Mouse (Mus musculus) forebrain, embryonic 11.5 days (tissue): Measurements from ENCODE around the gene Aebp2. TPM values are rescaled to one million over a fixed set of nuclear protein-coding genes. Genes with fewer than 3 reads are reported as not detected.
"Not testable (repeated sequence)": the region's sequence is repeated elsewhere in the genome, so short reads cannot be mapped to it uniquely, and the experiment has no call there.

ENCODE experiments used
- ATAC-seq: fragments of 200-750 bp; cut with Nextera tagmentation; replicated peaks from 2 replicates; pipeline ENCODE4 v1.8.0; 2017; ENCODE audit warnings: moderate TSS enrichment; ENCODE audit not compliant: low FRiP score
- DNase-seq: peaks from one replicate; pipeline ENCODE4 v3.0.0-alpha.2; 2017; ENCODE audit warnings: low spot score
- H3K27ac ChIP-seq: fragments of 300-500 bp; sonication (generic); 2 replicates; pipeline ENCODE4 v1.5.1; 2014; ENCODE audit warnings: low read depth, low read length
- H3K27me3 ChIP-seq: fragments of 300-500 bp; sonication (generic); 2 replicates; pipeline ENCODE4 v1.6.1; 2014; ENCODE audit warnings: mild to moderate bottlenecking, low read length, mixed read lengths; ENCODE audit not compliant: control insufficient read depth, insufficient read depth
- H3K36me3 ChIP-seq: fragments of 300-500 bp; sonication (generic); 2 replicates; pipeline ENCODE4 v1.6.1; 2014; ENCODE audit warnings: mild to moderate bottlenecking, low read length, moderate library complexity, mixed read lengths; ENCODE audit not compliant: control insufficient read depth, insufficient read depth
- H3K4me1 ChIP-seq: fragments of 300-500 bp; sonication (generic); replicated peaks from 2 replicates; pipeline ENCODE4 v1.6.1; 2014; ENCODE audit warnings: low read length, mixed read lengths; ENCODE audit not compliant: control insufficient read depth, insufficient read depth
- H3K4me2 ChIP-seq: fragments of 300-500 bp; sonication (generic); 2 replicates; pipeline ENCODE4 v1.6.1; 2014; ENCODE audit warnings: low read depth, mild to moderate bottlenecking, low read length, moderate library complexity, mixed read lengths; ENCODE audit not compliant: severe bottlenecking
- H3K4me3 ChIP-seq: fragments of 300-500 bp; sonication (generic); 2 replicates; pipeline ENCODE4 v1.5.1; 2014; ENCODE audit warnings: low read depth, low read length
- H3K9ac ChIP-seq: fragments of 300-500 bp; sonication (generic); 2 replicates; pipeline ENCODE4 v1.6.1; 2014; ENCODE audit warnings: low read length
- H3K9me3 ChIP-seq: fragments of 300-500 bp; sonication (generic); 2 replicates; pipeline ENCODE4 v1.6.1; 2016; ENCODE audit warnings: low read length, mixed read lengths; ENCODE audit not compliant: control insufficient read depth
- WGBS: fragments of 180-500 bp; shearing (Covaris S2); extraction: QIAGEN DNeasy Blood & Tissue Kit; methylation state at CpG from one replicate; pipeline ENCODE4 v1.1.7; 2014; 5-methylcytosine and 5-hydroxymethylcytosine counted together
- polyA plus RNA-seq: library from polyadenylated mRNA; unstranded; fragments of >200 nt; fragmentation: Nextera tagmentation; extraction: Ambion mirVana; gene quantifications from 2 replicates; pipeline ENCODE4 v1.2.1, GENCODE M21; 2014

The Aebp2 gene
- polyA plus RNA-seq, 1 experiment from 2014 or later = 15.1 TPM

DNA sequence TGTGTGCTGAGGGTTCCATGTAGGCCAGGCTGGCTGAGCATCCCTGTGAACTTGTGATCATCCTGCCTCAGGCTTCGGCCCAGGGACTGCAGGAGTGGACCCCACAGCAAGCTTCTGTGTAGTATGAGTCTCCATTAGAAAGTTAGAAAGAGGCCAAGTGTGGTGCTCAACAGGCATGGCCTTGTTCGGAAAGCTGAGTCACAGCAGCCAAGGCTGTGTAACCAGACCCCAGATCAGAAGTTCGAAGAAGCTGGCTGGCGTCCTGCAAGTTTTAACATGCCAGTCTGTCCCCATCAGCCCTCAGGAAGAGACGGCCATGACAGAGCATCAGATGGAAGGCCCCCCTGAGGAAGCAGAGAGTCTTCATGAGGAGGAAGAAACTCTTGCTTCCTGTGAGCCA, 31.1 kb upstream of the Aebp2 start:
- no peaks in the 10 kb centered on the region for H3K27me3 ChIP-seq
- no peaks in the 10 kb centered on the region for H3K4me1 ChIP-seq
- no peak overlapping the region for H3K4me3 ChIP-seq
- H3K4me2 ChIP-seq = no peak overlapping the region
- H3K36me3 ChIP-seq = peaks cover 6% of the 10 kb centered on the region; the same call in 1 of the 2 replicates
- 87% methylated on average over 5 of the region's 5 CpGs for WGBS
- no peak overlapping the region for H3K9ac ChIP-seq
- H3K9me3 ChIP-seq = no peaks in the 10 kb centered on the region
- ATAC-seq (no peak), DNase-seq (no peak)
- H3K27ac ChIP-seq = no peak overlapping the region

DNA sequence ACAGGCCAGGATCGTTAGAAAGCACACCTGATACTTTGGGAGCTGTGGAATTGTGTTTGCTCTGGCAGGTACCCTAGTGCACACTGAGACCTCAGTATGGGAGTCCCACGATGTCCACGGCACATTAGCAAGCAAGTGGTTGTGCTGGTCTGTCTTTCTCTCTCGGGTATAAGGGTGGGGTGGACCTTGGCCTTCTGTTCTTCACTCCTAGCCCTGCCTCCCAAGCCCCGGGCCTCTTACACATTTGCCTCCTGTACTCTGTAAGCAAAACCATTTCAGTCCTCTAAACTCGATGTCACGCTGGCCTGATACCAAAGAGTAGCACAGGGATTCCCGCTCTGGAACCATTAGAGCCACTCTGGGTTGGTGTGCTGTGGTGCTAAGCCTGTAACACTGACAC, 29.8 kb upstream of the Aebp2 start:
- H3K9me3 ChIP-seq = no peaks in the 10 kb centered on the region
- H3K9ac ChIP-seq = no peak overlapping the region
- H3K4me3 ChIP-seq = no peak overlapping the region
- no peaks in the 10 kb centered on the region for H3K4me1 ChIP-seq
- no peaks in the 10 kb centered on the region for H3K27me3 ChIP-seq
- H3K36me3 ChIP-seq = peaks cover 2% of the 10 kb centered on the region; the same call in 1 of the 2 replicates
- 92% methylated on average over 8 of the region's 8 CpGs for WGBS
- DNase-seq (no peak), ATAC-seq (no peak)
- no peak overlapping the region for H3K4me2 ChIP-seq
- no peak overlapping the region for H3K27ac ChIP-seq

DNA sequence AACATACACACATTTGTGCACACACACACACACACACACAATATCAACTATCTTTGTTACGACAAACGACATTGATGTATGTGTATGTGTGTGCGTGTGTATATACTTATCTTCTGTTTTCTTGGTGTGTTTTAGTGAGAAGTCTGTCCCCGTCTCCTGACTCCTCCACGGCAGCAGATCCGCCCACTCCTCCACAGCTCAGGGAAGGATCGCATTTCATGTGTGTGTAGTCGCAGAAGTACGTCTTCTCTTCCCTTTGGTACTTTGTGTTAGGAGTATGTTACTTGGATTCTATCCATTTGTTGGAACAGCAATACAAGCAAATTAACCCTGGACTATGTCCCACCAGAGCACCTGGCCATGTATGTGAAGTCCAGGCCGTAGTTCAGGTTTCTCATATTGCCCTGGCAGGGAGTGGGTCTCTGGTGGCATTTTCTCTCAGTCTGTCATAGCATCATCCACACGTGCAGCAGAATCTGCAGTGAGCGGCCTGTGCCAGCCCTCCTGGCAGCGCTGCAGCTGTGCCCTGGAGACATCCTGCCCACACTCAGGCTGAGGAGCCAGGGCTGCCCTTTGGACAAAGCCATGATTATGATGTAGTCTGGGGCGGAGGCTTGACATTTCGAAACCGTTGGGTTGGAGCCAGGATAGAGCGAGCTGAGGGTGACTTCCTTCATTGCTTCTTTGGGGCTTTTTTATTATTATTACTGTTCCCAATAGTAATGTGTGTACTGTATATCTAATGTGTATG, 28.9 kb upstream of the Aebp2 start:
- 92% methylated on average over 17 of the region's 17 CpGs for WGBS
- no peak overlapping the region for H3K27ac ChIP-seq
- H3K36me3 ChIP-seq = peaks cover 2% of the 10 kb centered on the region; the same call in 1 of the 2 replicates
- H3K4me2 ChIP-seq = no peak overlapping the region
- H3K9me3 ChIP-seq = no peaks in the 10 kb centered on the region
- no peak for DNase-seq
- H3K4me1 ChIP-seq = no peaks in the 10 kb centered on the region
- H3K4me3 ChIP-seq = no peak overlapping the region
- no peaks in the 10 kb centered on the region for H3K27me3 ChIP-seq
- no peak overlapping the region for H3K9ac ChIP-seq
- no peak for ATAC-seq

DNA sequence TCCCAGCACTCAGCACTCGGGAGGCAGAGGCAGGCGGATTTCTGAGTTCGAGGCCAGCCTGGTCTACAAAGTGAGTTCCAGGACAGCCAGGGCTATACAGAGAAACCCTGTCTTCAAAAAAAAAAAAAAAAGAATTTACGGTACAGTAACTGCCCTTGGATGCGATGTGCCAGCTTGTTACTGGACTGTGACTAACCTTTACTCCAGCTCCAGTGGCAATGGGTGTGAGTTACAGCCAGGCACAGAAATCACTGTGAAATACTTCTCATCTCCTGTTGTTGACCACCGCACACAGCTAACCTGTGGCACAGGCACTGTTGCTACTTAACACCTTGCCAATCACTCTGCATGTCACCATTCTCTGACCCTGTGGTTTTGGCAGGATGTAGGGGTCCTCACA, 26.9 kb upstream of the Aebp2 start:
- not testable (repeated sequence) for ATAC-seq, H3K27me3 ChIP-seq, H3K36me3 ChIP-seq, H3K4me3 ChIP-seq, H3K4me1 ChIP-seq, DNase-seq, H3K9ac ChIP-seq, H3K27ac ChIP-seq, H3K4me2 ChIP-seq, H3K9me3 ChIP-seq
- 95% methylated on average over 6 of the region's 6 CpGs for WGBS

DNA sequence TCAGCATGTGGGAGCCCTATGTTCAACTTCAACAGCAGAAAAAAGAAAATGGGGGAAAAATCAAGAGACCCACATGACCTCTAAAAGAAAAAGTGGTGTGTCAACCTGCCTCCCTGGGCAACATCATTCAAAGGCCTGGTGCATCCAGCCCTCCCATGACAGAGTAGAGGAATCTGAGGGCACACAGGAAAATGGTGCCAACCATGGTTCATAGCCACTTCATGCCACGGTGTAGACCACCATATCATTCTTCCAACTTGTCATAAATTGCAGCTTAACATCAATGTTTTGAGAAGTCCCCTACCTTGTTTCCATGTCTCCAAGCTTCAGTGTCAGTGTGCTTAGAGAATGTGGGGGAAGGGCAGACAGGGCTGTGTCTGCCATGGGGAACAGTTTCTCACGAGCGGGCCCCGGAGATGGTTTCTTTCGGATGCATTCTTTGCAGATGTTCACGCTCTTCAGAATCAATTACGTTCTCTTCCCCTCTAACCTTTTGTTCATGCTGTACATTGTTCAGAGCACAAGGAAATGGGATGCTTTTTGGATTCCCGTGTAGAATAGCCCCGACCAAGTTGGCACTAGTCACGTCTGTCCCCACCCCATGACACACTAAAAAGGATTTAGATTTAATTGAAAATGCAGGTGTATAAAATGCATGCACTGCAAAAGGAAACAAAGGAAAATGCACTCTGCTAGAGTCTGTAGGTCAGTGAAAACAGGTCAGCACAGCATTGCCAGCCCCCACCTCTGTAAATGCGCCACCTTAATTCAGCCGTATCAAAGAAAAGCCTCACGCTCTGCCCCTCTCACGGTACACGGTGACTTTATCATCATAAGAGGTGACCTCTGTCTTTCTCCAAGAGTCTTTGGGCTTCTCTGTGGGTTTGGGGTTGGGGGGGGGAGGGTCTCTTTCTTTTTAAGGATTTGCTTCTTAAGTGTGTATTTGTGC, 24.8 kb upstream of the Aebp2 start:
- no peak overlapping the region for H3K4me3 ChIP-seq
- H3K36me3 ChIP-seq = no peaks in the 10 kb centered on the region; the same call in 1 of the 2 replicates
- ATAC-seq (no peak), DNase-seq (no peak)
- H3K9me3 ChIP-seq = no peaks in the 10 kb centered on the region
- WGBS = 76% methylated on average over 15 of the region's 15 CpGs
- H3K9ac ChIP-seq = no peak overlapping the region
- no peak overlapping the region for H3K27ac ChIP-seq
- H3K4me2 ChIP-seq = no peak overlapping the region
- no peaks in the 10 kb centered on the region for H3K4me1 ChIP-seq
- no peaks in the 10 kb centered on the region for H3K27me3 ChIP-seq

DNA sequence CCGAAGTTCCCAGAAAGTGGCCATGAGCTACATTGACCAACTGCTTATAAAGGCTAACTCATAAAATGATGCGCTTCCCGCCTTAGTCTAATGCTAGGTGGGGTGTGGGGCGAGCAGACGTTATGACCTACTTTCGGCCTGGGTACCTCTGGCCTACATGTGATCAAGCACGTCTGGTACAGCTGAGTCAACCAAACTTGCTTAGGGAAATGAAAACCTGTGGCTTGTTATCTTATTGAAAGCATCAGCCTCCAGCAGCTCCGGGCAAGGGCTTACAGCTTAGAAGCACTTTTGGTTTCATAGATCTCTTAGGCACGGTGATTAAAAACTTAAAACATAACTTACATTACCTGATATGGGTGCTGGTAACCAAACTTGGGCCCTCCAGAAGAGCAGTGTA, 23.9 kb upstream of the Aebp2 start:
- Histone ChIP-seq H3K9me3 (no peaks in the 10 kb centered on the region), H3K4me2 (no peak overlapping the region), H3K9ac (no peak overlapping the region), H3K4me3 (no peak overlapping the region), H3K4me1 (0 out of 2 replicates have a peak, but pooled peaks cover 3% of the 10 kb centered on the region), H3K27me3 (no peaks in the 10 kb centered on the region), H3K27ac (no peak overlapping the region), H3K36me3 (no peaks in the 10 kb centered on the region; the same call in 1 of the 2 replicates)
- 89% methylated on average over 9 of the region's 9 CpGs for WGBS
- ATAC-seq (no peak), DNase-seq (no peak)

DNA sequence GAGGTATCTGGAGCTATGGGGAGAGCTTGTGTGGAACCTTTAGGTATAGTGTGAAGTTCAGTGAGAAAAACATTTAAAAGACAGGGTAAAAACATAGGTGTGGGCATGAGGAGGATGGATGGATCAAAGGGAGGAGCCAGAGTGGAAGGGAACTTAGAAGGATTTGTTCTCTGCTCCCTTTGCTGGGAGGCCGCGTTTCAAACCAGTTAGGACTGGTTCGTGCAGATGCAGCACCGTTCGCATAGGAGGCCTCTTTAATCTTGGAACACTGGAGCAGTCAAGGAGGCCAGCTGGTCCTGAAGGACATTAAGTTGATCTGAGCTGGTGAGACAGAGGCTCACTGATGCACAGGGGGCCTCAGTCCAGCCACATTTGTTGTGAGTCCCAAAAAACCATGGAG, 23.1 kb upstream of the Aebp2 start:
- no peak for ATAC-seq
- no peak for DNase-seq
- H3K36me3 ChIP-seq = no peaks in the 10 kb centered on the region; the same call in 1 of the 2 replicates
- H3K9me3 ChIP-seq = no peaks in the 10 kb centered on the region
- H3K9ac ChIP-seq = no peak overlapping the region
- no peak overlapping the region for H3K27ac ChIP-seq
- 0 out of 2 replicates have a peak, but pooled peaks cover 6% of the 10 kb centered on the region for H3K4me1 ChIP-seq
- no peak overlapping the region for H3K4me2 ChIP-seq
- H3K27me3 ChIP-seq = no peaks in the 10 kb centered on the region
- 92% methylated on average over 5 of the region's 5 CpGs for WGBS
- H3K4me3 ChIP-seq = no peak overlapping the region

DNA sequence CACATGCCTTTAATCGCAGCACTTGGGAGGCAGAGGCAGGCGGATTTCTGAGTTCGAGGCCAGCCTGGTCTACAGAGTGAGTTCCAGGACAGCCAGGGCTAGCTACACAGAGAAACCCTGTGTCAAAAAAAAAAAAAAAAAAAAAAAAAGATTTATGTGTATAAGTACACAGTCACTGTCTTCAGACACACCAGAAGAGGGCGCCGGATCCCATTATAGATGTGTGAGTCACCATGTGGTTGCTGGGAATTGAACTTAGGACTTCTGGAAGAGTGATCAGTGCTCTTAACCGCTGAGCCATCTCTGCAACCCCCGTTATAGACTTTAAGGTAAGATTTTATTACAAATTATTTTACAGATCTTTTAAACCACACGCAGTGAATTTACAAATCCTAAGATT, 21.8 kb upstream of the Aebp2 start:
- H3K27ac ChIP-seq, H3K36me3 ChIP-seq, H3K4me3 ChIP-seq, DNase-seq, H3K4me1 ChIP-seq, H3K9me3 ChIP-seq, H3K27me3 ChIP-seq, H3K4me2 ChIP-seq, H3K9ac ChIP-seq, ATAC-seq: not testable (repeated sequence)
- 94% methylated on average over 8 of the region's 8 CpGs for WGBS
